Mouse (Mus musculus) intestine, postnatal 0 days (tissue): ENCODE results near the gene Suclg1. TPM values are rescaled to one million over a fixed set of nuclear protein-coding genes. Genes with fewer than 3 reads are reported as not detected.
A peak's percentile ranks its signal among the peaks of the same experiment; 100 is the strongest.

Source experiments
- ATAC-seq: fragments of 200-750 bp; cut with Nextera tagmentation; 2 replicates; pipeline ENCODE4 v1.8.0; 2017; ENCODE audit warnings: mild to moderate bottlenecking, moderate TSS enrichment, moderate library complexity
- H3K27ac ChIP-seq: fragments of 300-500 bp; sonication (generic); 2 replicates; pipeline ENCODE4 v1.5.1; 2014; ENCODE audit warnings: mild to moderate bottlenecking, low read depth, low read length, moderate library complexity
- H3K27me3 ChIP-seq: fragments of 300-500 bp; sonication (generic); replicated peaks from 2 replicates; pipeline ENCODE4 v1.6.1; 2014; ENCODE audit warnings: low read length, mixed read lengths; ENCODE audit not compliant: control insufficient read depth, insufficient read depth
- H3K36me3 ChIP-seq: fragments of 300-500 bp; sonication (generic); 2 replicates; pipeline ENCODE4 v1.6.1; 2014; ENCODE audit warnings: mild to moderate bottlenecking, moderate library complexity; ENCODE audit not compliant: control insufficient read depth, insufficient read depth
- H3K4me1 ChIP-seq: fragments of 300-500 bp; sonication (generic); replicated peaks from 2 replicates; pipeline ENCODE4 v1.6.1; 2014; ENCODE audit warnings: antibody characterized with exemption, low read length, mixed read lengths; ENCODE audit not compliant: control insufficient read depth, insufficient read depth
- H3K4me2 ChIP-seq: fragments of 300-500 bp; sonication (generic); replicated peaks from 2 replicates; pipeline ENCODE4 v1.6.1; 2014; ENCODE audit warnings: low read depth, mild to moderate bottlenecking, moderate library complexity
- H3K4me3 ChIP-seq: fragments of 300-500 bp; sonication (generic); 2 replicates; pipeline ENCODE4 v1.5.1; 2014; ENCODE audit warnings: low read depth, low read length
- H3K9ac ChIP-seq: fragments of 300-500 bp; sonication (generic); 2 replicates; pipeline ENCODE4 v1.6.1; 2014; ENCODE audit warnings: mild to moderate bottlenecking, low read depth, low read length
- H3K9me3 ChIP-seq: fragments of 300-500 bp; sonication (generic); 2 replicates; pipeline ENCODE4 v1.6.1; 2016; ENCODE audit warnings: mixed run types; ENCODE audit not compliant: control insufficient read depth
- CTCF ChIP-seq: sonication (generic); IDR thresholded peaks from 2 replicates; pipeline ENCODE4 v1.5.1; 2016; ENCODE audit warnings: low read depth, mild to moderate bottlenecking, control low read depth, antibody characterized with exemption, moderate library complexity
- WGBS: fragments of 180-500 bp; shearing (Covaris S2); extraction: QIAGEN DNeasy Blood & Tissue Kit; methylation state at CpG from one replicate; pipeline ENCODE4 v1.1.7; 2014; 5-methylcytosine and 5-hydroxymethylcytosine counted together
- polyA plus RNA-seq: library from polyadenylated mRNA; unstranded; fragments of >200 nt; fragmentation: Nextera tagmentation; extraction: Ambion mirVana; gene quantifications from 2 replicates; pipeline ENCODE4 v1.2.1, GENCODE M21; 2015

Suclg1 gene
- polyA plus RNA-seq, 1 experiment from 2014 or later = 327 TPM

DNA sequence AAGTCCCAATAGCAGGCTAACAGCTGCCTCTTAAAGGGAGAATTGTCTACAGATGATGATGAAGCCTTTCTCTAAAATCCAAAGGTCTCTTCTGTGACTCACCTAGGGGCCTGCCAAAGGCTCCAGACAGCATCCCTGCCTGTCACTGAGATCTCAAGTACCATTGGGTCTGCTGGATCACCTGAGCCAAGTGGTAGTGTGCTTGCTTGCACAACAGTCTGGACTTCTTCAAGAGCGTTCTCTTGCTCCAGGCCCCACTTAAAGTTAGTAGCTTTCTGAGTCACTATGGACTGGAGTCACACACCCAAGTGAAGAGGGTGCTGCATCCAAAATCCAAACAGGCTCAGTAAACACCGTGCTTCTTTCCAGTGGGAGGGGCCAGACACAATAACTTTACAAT is 1.4 kb upstream of the Suclg1 start:
- ATAC-seq = no peak
- Histone ChIP-seq H3K27ac (no peak overlapping the region), H3K27me3 (no peaks in the 10 kb centered on the region), H3K9me3 (no peaks in the 10 kb centered on the region), H3K36me3 (no peaks in the 10 kb centered on the region), H3K4me3 (no peak overlapping the region), H3K4me1 (no peaks in the 10 kb centered on the region), H3K9ac (no peak overlapping the region), H3K4me2 (no peak overlapping the region)
- TF ChIP-seq CTCF = no peak
- WGBS = 62% methylated on average over 2 of the region's 2 CpGs

DNA sequence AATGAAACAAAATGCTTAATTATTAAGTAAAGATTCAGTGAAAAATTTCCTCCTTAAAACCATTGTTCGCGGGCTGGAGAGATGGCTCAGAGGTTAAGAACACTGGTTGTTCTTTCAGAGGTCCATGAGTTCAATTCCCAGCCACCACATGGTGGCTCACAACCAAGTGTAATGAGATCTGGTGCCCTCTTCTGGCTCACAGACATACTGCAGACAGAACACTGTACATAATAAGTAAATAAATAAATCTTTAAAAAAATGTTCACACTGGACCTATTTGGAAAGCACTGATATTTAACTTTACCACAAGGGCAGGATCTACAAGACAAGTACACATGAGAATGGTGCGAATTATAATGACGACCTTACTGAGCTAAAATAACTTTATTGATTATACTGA is 730 bp upstream of the Suclg1 start:
- Histone ChIP-seq H3K4me1 (no peaks in the 10 kb centered on the region), H3K27me3 (no peaks in the 10 kb centered on the region), H3K27ac (no peak overlapping the region), H3K9ac (no peak overlapping the region), H3K4me3 (peak overlapping the region; percentile 75), H3K4me2 (peak overlapping the region; percentile 75), H3K9me3 (no peaks in the 10 kb centered on the region), H3K36me3 (no peaks in the 10 kb centered on the region)
- TF ChIP-seq CTCF = peak; percentile 71
- 43% methylated on average over 4 of the region's 4 CpGs for WGBS
- no peak for ATAC-seq

DNA sequence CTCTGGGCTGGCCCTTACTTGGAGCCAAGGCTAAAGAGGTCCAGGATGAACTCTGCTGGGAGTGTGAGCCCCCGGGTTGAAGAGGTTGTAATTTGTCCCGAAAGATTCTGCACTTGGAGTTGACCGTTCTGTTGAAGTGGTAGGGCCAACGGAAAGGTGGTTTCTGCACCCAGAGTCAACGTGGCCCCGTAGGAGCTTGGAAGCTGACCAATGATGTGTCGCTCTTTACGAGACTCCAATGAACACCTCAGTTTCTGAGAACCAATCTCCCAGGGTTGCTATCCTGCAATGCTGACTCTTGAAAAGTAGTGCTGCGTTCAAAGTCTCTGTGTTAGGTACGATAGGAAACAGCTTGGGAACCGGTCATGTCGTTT is 854 bp downstream of the Suclg1 start:
- H3K36me3 ChIP-seq = no peaks in the 10 kb centered on the region
- TF ChIP-seq CTCF = no peak
- H3K4me3 ChIP-seq = peak overlapping the region; percentile 75
- H3K27ac ChIP-seq = peak overlapping the region; percentile 80
- H3K4me2 ChIP-seq = peak overlapping the region; percentile 75
- peak; percentile 67 for ATAC-seq
- peak overlapping the region; percentile 80 for H3K9ac ChIP-seq
- peaks cover 8% of the 10 kb centered on the region for H3K4me1 ChIP-seq
- H3K27me3 ChIP-seq = no peaks in the 10 kb centered on the region
- 1% methylated on average over 12 of the region's 12 CpGs for WGBS
- no peaks in the 10 kb centered on the region for H3K9me3 ChIP-seq

DNA sequence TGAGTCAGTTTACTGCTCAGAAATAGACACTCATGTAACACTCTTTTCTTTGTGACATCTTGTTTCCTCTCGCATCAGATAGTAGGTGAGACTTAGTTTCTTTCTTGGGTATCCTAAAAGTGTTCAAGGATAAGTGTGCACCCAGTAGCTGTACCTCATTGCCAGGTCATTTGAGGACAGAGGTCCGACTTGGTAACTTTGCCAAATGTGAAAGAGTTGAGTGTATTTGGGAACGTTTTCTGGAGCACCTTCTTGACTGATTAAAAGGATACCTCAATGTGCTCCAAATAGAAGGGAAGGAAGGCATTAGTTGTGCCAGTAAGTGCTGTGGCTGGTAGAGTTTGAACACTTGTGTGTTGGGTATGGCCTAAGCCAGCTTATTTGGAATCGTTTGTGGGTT is 1.7 kb downstream of the Suclg1 start:
- no peak for ATAC-seq
- Histone ChIP-seq H3K4me3 (peak overlapping the region; percentile 75), H3K4me1 (peaks cover 8% of the 10 kb centered on the region), H3K27me3 (no peaks in the 10 kb centered on the region), H3K36me3 (no peaks in the 10 kb centered on the region), H3K4me2 (peak overlapping the region; percentile 75), H3K9ac (no peak overlapping the region), H3K9me3 (no peaks in the 10 kb centered on the region), H3K27ac (no peak overlapping the region)
- WGBS = 71% methylated on average over 4 of the region's 4 CpGs
- TF ChIP-seq CTCF = no peak

DNA sequence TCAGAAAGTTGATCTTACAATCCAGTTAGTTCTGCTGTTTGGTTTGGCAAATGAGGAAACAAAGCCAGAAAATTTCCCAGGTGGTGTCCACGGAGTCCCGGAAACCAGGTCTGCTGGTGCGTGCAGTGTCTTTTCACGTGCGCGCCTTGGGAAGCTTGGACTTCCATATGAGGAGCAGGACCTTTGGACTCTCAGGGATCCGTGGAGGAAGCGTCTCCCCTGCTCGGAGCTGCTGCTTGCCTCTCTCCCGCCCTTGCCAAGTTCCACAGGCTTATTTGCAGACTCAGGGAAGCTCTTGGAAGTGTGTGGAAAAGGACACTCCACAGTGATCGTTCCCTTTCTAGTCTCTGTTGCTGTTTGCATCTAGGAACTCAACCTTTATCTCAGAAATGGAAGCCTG is 3.2 kb downstream of the Suclg1 start:
- H3K27me3 ChIP-seq = no peaks in the 10 kb centered on the region
- WGBS = 52% methylated on average over 11 of the region's 11 CpGs
- peaks cover 8% of the 10 kb centered on the region for H3K4me1 ChIP-seq
- peaks cover 3% of the 10 kb centered on the region; the same call in 1 of the 2 replicates for H3K36me3 ChIP-seq
- TF ChIP-seq CTCF = no peak
- no peaks in the 10 kb centered on the region for H3K9me3 ChIP-seq
- H3K27ac ChIP-seq = peak overlapping the region; percentile 71
- H3K4me2 ChIP-seq = peak overlapping the region; percentile 40
- no peak overlapping the region for H3K9ac ChIP-seq
- H3K4me3 ChIP-seq = no peak overlapping the region
- peak; percentile 58 for ATAC-seq

DNA sequence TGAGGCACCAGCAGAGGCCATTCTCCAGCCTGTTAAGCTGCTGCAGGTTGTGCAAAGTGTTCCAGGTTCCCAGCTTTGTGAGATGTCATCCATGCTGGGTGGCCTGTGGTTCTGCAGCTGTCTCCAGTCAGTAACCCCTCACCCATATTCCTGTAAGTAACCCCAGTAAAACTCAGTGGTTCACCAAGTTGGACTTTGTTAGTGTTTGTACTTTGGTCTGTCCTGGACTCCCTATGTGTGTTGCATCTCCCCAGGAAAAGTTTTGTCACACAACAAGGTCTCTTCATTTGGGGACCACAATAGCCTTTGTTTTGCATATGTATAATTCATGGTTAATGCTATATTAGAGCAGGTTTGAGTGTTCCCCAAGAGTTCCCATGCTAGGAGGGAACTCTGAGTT is 4.2 kb downstream of the Suclg1 start:
- ATAC-seq = no peak
- no peak overlapping the region for H3K27ac ChIP-seq

DNA sequence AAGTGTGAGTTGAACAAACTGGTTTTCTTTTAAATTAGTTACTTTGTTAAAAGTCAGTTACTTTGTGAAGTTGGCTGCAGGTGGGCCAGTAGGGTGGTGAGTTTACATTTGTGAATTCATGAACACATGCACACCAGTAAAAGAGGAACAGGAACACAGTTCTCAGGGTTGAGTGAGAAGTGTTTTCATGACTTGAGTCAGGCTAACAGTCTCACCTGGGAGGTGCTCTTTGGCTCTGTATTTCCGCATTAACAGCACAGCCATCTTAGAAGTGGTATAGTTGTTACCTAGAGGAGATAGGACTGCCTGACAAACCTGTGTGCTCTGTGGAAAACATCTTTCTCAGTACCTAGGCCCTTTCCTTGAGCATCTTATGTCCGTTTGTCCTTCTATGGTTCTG is 4.8 kb downstream of the Suclg1 start:
- H3K27me3 ChIP-seq = no peaks in the 10 kb centered on the region
- H3K4me3 ChIP-seq = no peak overlapping the region
- H3K9me3 ChIP-seq = no peaks in the 10 kb centered on the region
- WGBS = 67% methylated on average over 2 of the region's 2 CpGs
- peaks cover 17% of the 10 kb centered on the region for H3K36me3 ChIP-seq
- no peak for TF ChIP-seq CTCF
- H3K4me1 ChIP-seq = peaks cover 8% of the 10 kb centered on the region
- peak overlapping the region; percentile 28 for H3K27ac ChIP-seq
- no peak for ATAC-seq
- H3K9ac ChIP-seq = no peak overlapping the region
- 0 out of 2 replicates have a peak overlapping the region, but pooled peaks have one; percentile 9 for H3K4me2 ChIP-seq

More for the DNA sequence above, 4.2 kb downstream of the Suclg1 start:
- Histone ChIP-seq H3K4me2 (0 out of 2 replicates have a peak overlapping the region, but pooled peaks have one; percentile 9), H3K4me1 (peaks cover 8% of the 10 kb centered on the region), H3K36me3 (peaks cover 11% of the 10 kb centered on the region; the same call in 1 of the 2 replicates), H3K4me3 (no peak overlapping the region), H3K9me3 (no peaks in the 10 kb centered on the region), H3K9ac (no peak overlapping the region), H3K27me3 (no peaks in the 10 kb centered on the region)
- no peak for TF ChIP-seq CTCF
